Mouse (Mus musculus) bone marrow macrophage, adult 2 months (primary cell): ENCODE data around the gene Sdhaf2.

ENCODE experiments used
- CTCF ChIP-seq: IDR thresholded peaks from 2 replicates; pipeline ENCODE4 v1.5.1; 2012; ENCODE audit warnings: low read depth, mild to moderate bottlenecking, low read length, moderate library complexity
- POLR2A ChIP-seq: IDR thresholded peaks from 2 replicates; pipeline ENCODE4 v1.6.1; 2012; ENCODE audit warnings: mild to moderate bottlenecking, low read depth, low read length, borderline replicate concordance

DNA sequence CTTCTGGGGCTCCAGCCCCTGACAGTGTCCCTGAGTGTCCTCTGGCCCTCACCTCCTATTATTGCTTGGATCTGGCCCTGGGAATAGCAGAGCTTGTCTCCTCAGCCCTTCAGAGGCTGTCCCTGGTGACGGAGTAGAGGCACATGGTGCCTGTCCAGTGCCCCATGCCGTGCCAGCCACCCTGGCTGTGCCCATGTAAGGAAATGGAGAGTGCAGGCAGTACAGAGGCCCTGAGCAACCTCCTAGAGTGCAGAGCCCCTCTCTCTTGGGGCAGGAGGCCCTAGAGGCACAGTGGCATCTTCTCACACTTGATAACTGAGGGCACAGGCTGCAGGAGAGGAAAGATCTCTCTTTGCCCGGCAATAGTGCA lies 70.5 kb downstream of the Sdhaf2 start:
- no peak for TF ChIP-seq POLR2A
- no peak for TF ChIP-seq CTCF
